Mouse (Mus musculus) olfactory bulb, adult 2 months (tissue): ENCODE results near the gene Dll4.

Experiments used
- CTCF ChIP-seq: fragments of 200-500 bp; IDR thresholded peaks from 2 replicates; pipeline ENCODE4 v1.5.1; 2012; ENCODE audit warnings: low read depth, mild to moderate bottlenecking, low read length, moderate library complexity; ENCODE audit not compliant: insufficient read depth
- POLR2A ChIP-seq: fragments of 200-500 bp; IDR thresholded peaks from 2 replicates; pipeline ENCODE4 v1.6.1; 2012; ENCODE audit warnings: mild to moderate bottlenecking, low read depth, low read length, moderate library complexity; ENCODE audit not compliant: insufficient read depth

GRCm38 (mm10) chr2:119356805-119357204 is 31.2 kb downstream of the Dll4 start:
- TF ChIP-seq CTCF: no peak
- TF ChIP-seq POLR2A: no peak
